Mouse (Mus musculus) embryo, embryonic 10 days (tissue): ENCODE measurements at regions not wholly inside any gene's neighbourhood (a gene's known extent, or its start where the extent isn't known, plus 50 kb on each side); places are given as distances from the start of the nearest gene placed in this dataset.

Experiments used
- DNase-seq: peaks from one replicate; pipeline ENCODE4 v3.0.0-alpha.2; 2015; ENCODE audit warnings: low spot score

- no peak for DNase-seq
Measured at GRCm38 (mm10) chr4:56619803-56620202, 120.1 kb upstream of the Gm26657 start.

- DNase-seq = no peak
Measured at GRCm38 (mm10) chr4:56619054-56619453, 120.8 kb upstream of the Gm26657 start.

- DNase-seq = no peak
Measured at GRCm38 (mm10) chr4:56618433-56618832, 121.4 kb upstream of the Gm26657 start.

GRCm38 (mm10) chr4:56617661-56618360 lies 122.1 kb upstream of the Gm26657 start:
- DNase-seq = no peak

GRCm38 (mm10) chr4:56612325-56612724 lies 127.5 kb upstream of the Gm26657 start:
- DNase-seq = no peak

GRCm38 (mm10) chr4:56611751-56612150 lies 128.1 kb upstream of the Gm26657 start:
- no peak for DNase-seq

- DNase-seq = no peak
Measured at GRCm38 (mm10) chr4:56610273-56610672, 129.6 kb upstream of the Gm26657 start.

GRCm38 (mm10) chr4:56608701-56609100 lies 131.2 kb upstream of the Gm26657 start:
- no peak for DNase-seq

- no peak for DNase-seq
Measured at GRCm38 (mm10) chr4:56598398-56598797, 141.5 kb upstream of the Gm26657 start.

GRCm38 (mm10) chr4:56597931-56598330 lies 141.9 kb upstream of the Gm26657 start:
- no peak for DNase-seq

GRCm38 (mm10) chr4:56582405-56582804 lies 157.5 kb upstream of the Gm26657 start:
- DNase-seq = no peak

- DNase-seq = no peak
Measured at GRCm38 (mm10) chr4:56576837-56577548, 162.9 kb upstream of the Gm26657 start.

GRCm38 (mm10) chr4:56552126-56552525 lies 187.7 kb upstream of the Gm26657 start:
- DNase-seq = no peak

- DNase-seq = no peak
Measured at GRCm38 (mm10) chr4:56533344-56533985, 206.4 kb upstream of the Gm26657 start.

GRCm38 (mm10) chr4:56532921-56533320 lies 206.9 kb upstream of the Gm26657 start:
- DNase-seq = no peak

GRCm38 (mm10) chr4:56528571-56528970 lies 211.3 kb upstream of the Gm26657 start:
- DNase-seq = no peak

GRCm38 (mm10) chr4:56524430-56524985 lies 215.4 kb upstream of the Gm26657 start:
- no peak for DNase-seq

- DNase-seq = no peak
Measured at GRCm38 (mm10) chr4:56507770-56508169, 232.1 kb upstream of the Gm26657 start.

- no peak for DNase-seq
Measured at GRCm38 (mm10) chr4:56506786-56507185, 233.1 kb upstream of the Gm26657 start.

GRCm38 (mm10) chr4:56506067-56506466 lies 233.8 kb upstream of the Gm26657 start:
- no peak for DNase-seq

GRCm38 (mm10) chr4:56492537-56493221 lies 247.2 kb upstream of the Gm26657 start:
- DNase-seq = peak; percentile 91

- no peak for DNase-seq
Measured at GRCm38 (mm10) chr4:56489361-56489760, 250.5 kb upstream of the Gm26657 start.
